Mouse (Mus musculus) liver, postnatal 0 days (tissue): Measurements from ENCODE around the gene Sirt4. TPM values are rescaled to one million over a fixed set of nuclear protein-coding genes. Genes with fewer than 3 reads are reported as not detected.

Experiments
- ATAC-seq: fragments of 200-750 bp; cut with Nextera tagmentation; 2 replicates; pipeline ENCODE4 v1.8.0; 2017; ENCODE audit warnings: mild to moderate bottlenecking, moderate library complexity
- DNase-seq: peaks from one replicate; pipeline ENCODE4 v3.0.0-alpha.2; 2016
- H3K27ac ChIP-seq: fragments of 300-500 bp; sonication (generic); 2 replicates; pipeline ENCODE4 v1.5.1; 2014; ENCODE audit warnings: antibody characterized with exemption, moderate library complexity, mild to moderate bottlenecking, low read depth
- H3K27me3 ChIP-seq: fragments of 300-500 bp; sonication (generic); 2 replicates; pipeline ENCODE4 v1.6.1; 2014; ENCODE audit warnings: low read length, control low read depth, mixed read lengths; ENCODE audit not compliant: insufficient read depth
- H3K36me3 ChIP-seq: fragments of 300-500 bp; sonication (generic); replicated peaks from 2 replicates; pipeline ENCODE4 v1.6.1; 2014; ENCODE audit warnings: mild to moderate bottlenecking, control low read depth, low read length, moderate library complexity, mixed read lengths; ENCODE audit not compliant: insufficient read depth
- H3K4me1 ChIP-seq: fragments of 300-500 bp; sonication (generic); 2 replicates; pipeline ENCODE4 v1.6.1; 2014; ENCODE audit warnings: antibody characterized with exemption, mild to moderate bottlenecking, control low read depth; ENCODE audit not compliant: insufficient read depth
- H3K4me2 ChIP-seq: fragments of 300-500 bp; sonication (generic); 2 replicates; pipeline ENCODE4 v1.6.1; 2014; ENCODE audit warnings: low read depth, mild to moderate bottlenecking, low read length, moderate library complexity, mixed read lengths
- H3K4me3 ChIP-seq: fragments of 300-500 bp; sonication (generic); 2 replicates; pipeline ENCODE4 v1.5.1; 2014; ENCODE audit warnings: low read depth, low read length
- H3K9ac ChIP-seq: fragments of 300-500 bp; sonication (generic); replicated peaks from 2 replicates; pipeline ENCODE4 v1.6.1; 2014; ENCODE audit warnings: mild to moderate bottlenecking, moderate library complexity
- H3K9me3 ChIP-seq: fragments of 300-500 bp; sonication (generic); 2 replicates; pipeline ENCODE4 v1.6.1; 2016; ENCODE audit warnings: mild to moderate bottlenecking, control low read depth, low read length, mixed read lengths
- CTCF ChIP-seq: sonication (generic); IDR thresholded peaks from 2 replicates; pipeline ENCODE4 v1.5.1; 2016; ENCODE audit warnings: antibody characterized with exemption, low read depth
- EP300 ChIP-seq: IDR thresholded peaks from 2 replicates; pipeline ENCODE4 v1.6.1; 2016; ENCODE audit warnings: antibody characterized with exemption, low read depth, mild to moderate bottlenecking
- WGBS: fragments of 180-500 bp; shearing (Covaris S2); extraction: QIAGEN DNeasy Blood & Tissue Kit; methylation state at CpG from one replicate; pipeline ENCODE4 v1.1.7; 2014; ENCODE audit not compliant: insufficient replicate concordance; 5-methylcytosine and 5-hydroxymethylcytosine counted together
- polyA plus RNA-seq: library from polyadenylated mRNA; unstranded; fragments of >200 nt; fragmentation: Nextera tagmentation; extraction: Ambion mirVana; gene quantifications from 2 replicates; pipeline ENCODE4 v1.2.1, GENCODE M21; 2015

Sirt4 gene
- polyA plus RNA-seq, 1 experiment from 2014 or later, result 3.9 TPM

DNA sequence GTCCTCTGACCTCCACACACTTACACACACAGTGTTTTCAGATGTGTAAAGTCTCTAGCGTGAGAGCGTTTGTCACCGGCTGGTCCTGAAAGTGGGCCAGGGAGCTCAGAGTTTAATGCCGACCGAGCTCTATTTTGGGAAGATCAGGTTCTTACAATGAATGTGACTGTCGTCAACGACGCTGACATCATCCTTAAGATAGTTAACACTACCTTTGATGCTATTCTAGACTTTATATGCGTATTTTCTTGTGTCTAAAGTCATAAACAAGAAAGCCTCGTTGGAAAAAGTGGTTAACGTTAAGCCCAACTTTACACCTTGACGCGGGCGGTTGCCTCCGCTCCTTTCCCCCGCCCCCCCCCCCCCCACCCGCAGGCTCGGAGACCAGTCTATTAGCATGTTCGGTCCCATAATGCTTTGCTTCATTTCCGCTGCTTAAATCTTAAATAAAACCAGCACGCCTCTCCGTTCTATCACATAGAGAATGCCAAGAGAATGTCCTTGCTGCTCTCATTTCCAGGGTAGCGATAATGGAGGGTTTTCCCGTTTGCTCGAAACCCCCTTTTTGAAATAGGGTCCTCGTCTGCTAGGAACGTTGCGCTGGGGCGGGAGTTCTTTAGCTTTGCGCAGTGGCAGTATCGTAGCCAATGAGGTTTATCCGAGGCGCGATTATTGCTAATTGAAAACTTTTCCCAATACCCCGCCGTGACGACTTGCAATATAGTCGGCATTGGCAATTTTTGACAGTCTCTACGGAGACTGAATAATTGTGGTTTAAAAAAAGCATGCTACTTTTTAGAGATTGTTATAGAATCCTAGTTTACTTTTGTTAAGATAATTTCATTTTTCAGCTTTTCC, 4.5 kb upstream of the Sirt4 start:
- Histone ChIP-seq H3K9ac (peak overlapping the region; percentile 94), H3K4me2 (peak overlapping the region; percentile 77), H3K36me3 (no peaks in the 10 kb centered on the region), H3K27ac (peak overlapping the region; percentile 100), H3K27me3 (no peaks in the 10 kb centered on the region), H3K9me3 (no peaks in the 10 kb centered on the region), H3K4me3 (peak overlapping the region; percentile 42), H3K4me1 (peaks cover 32% of the 10 kb centered on the region)
- TF ChIP-seq EP300 (peak; percentile 82), CTCF (no peak)
- DNase-seq (peak; percentile 77), ATAC-seq (peak; percentile 70)
- under 1% methylated on average over 39 of the region's 39 CpGs for WGBS

DNA sequence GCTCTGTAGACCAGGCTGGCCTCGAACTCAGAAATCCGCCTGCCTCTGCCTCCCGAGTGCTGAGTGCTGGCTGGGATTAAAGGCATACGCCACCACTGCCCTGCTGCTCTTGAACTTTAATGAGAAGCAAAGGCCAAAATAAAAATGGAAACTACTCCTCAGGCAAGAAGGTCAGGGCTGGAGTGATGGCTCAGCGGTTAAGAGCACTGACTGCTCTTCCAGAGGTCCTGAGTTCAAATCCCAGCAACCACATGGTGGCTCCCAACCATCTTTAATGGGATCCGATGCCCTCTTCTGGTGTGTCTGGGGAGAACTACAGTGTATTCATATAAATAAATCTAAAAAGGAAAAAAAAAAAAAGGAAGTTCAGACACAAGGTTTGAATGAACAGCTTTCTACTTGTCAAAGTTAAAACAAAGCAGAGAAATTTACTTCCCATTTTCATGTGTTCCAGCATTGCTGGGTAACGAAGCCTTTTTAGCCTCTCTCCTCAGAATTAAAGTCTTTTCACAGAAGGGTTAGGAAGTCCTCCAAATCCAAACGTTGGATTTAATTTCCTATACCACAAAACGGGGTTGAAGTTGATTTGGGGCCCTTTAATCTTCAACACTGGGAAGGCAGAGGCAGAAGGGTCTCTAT, 3.5 kb upstream of the Sirt4 start:
- H3K9me3 ChIP-seq, result no peaks in the 10 kb centered on the region
- no peaks in the 10 kb centered on the region for H3K27me3 ChIP-seq
- peaks cover 32% of the 10 kb centered on the region for H3K4me1 ChIP-seq
- H3K4me3 ChIP-seq, result 0 out of 2 replicates have a peak overlapping the region, but pooled peaks have one; percentile 32
- no peaks in the 10 kb centered on the region for H3K36me3 ChIP-seq
- TF ChIP-seq EP300 (no peak), CTCF (no peak)
- 51% methylated on average over 9 of the region's 9 CpGs for WGBS
- no peak for ATAC-seq
- peak overlapping the region; percentile 94 for H3K9ac ChIP-seq
- H3K27ac ChIP-seq, result peak overlapping the region; percentile 100
- DNase-seq, result no peak
- H3K4me2 ChIP-seq, result peak overlapping the region; percentile 77

DNA sequence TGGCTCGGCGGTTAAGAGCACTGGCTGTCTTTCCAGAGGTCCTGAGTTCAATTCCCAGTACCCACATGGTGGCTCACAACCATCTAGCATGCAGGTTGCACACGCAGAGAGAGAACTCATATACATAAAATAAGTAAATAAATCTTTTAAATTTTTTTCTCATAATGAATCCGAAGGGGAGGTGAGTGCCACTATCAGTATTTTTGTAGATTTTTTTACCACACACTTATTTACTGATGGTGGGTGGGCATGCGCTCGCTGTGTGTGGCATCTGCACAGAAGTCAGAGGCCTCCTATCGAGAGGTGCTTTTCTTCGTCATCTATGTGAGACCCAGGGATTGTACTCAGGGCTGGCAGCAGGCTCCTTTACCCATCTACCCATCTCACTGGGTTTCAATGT, 2.8 kb upstream of the Sirt4 start:
- no peak overlapping the region for H3K4me2 ChIP-seq
- DNase-seq (no peak), ATAC-seq (no peak)
- H3K4me1 ChIP-seq, result peaks cover 32% of the 10 kb centered on the region
- 80% methylated on average over 8 of the region's 8 CpGs for WGBS
- H3K27me3 ChIP-seq, result no peaks in the 10 kb centered on the region
- no peaks in the 10 kb centered on the region for H3K9me3 ChIP-seq
- H3K36me3 ChIP-seq, result no peaks in the 10 kb centered on the region
- H3K27ac ChIP-seq, result no peak overlapping the region
- no peak overlapping the region for H3K9ac ChIP-seq
- H3K4me3 ChIP-seq, result no peak overlapping the region
- no peak for TF ChIP-seq EP300
- TF ChIP-seq CTCF, result no peak

GRCm38 (mm10) chr5:115486726-115487125, 2.2 kb upstream of the Sirt4 start:
- ATAC-seq, result no peak
- no peak overlapping the region for H3K4me3 ChIP-seq
- H3K9ac ChIP-seq, result no peak overlapping the region
- WGBS, result 54% methylated on average over 4 of the region's 4 CpGs
- no peaks in the 10 kb centered on the region for H3K9me3 ChIP-seq
- H3K27ac ChIP-seq, result no peak overlapping the region
- no peak overlapping the region for H3K4me2 ChIP-seq
- no peaks in the 10 kb centered on the region for H3K27me3 ChIP-seq
- no peak for TF ChIP-seq CTCF
- TF ChIP-seq EP300, result no peak
- no peaks in the 10 kb centered on the region for H3K36me3 ChIP-seq
- H3K4me1 ChIP-seq, result peaks cover 26% of the 10 kb centered on the region
- DNase-seq, result no peak

DNA sequence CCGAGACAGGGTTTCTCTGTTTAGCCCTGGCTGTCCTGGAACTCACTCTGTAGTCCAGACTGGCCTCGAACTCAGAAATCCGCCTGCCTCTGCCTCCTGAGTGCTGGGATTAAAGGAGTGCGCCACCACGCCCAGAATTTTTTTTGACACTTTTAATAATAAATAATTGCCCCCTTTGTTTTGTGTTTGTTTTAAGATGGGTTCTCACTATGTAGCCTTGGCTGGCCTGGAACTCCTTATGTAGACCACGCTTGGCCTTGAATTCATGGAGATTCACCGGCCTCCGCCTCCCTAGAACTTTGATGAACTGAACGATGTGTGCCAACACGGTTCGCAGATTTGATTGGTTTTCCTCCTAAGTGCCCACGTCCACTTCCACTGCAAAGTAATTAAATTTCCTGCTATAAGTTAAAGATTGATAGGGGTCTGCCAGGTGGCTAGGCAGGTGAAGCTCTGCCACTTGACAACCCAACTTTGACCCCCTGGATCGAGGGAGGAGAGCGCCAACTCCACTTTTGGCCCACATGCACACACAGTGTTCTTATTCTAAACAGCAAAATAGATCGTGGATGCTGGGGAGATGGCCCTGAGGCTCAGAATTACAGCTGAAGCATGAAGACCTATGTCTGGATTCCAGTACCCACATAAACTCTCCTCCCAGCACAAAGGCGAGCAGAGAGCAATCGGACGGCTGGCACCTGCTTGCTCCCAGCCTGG, 1.1 kb upstream of the Sirt4 start:
- no peak for DNase-seq
- no peak for ATAC-seq
- H3K4me2 ChIP-seq, result no peak overlapping the region
- H3K27me3 ChIP-seq, result no peaks in the 10 kb centered on the region
- H3K9me3 ChIP-seq, result no peaks in the 10 kb centered on the region
- TF ChIP-seq EP300, result no peak
- TF ChIP-seq CTCF, result no peak
- WGBS, result 85% methylated on average over 18 of the region's 18 CpGs
- no peak overlapping the region for H3K9ac ChIP-seq
- no peaks in the 10 kb centered on the region for H3K36me3 ChIP-seq
- H3K4me3 ChIP-seq, result no peak overlapping the region
- H3K4me1 ChIP-seq, result peaks cover 15% of the 10 kb centered on the region
- no peak overlapping the region for H3K27ac ChIP-seq

- no peaks in the 10 kb centered on the region for H3K9me3 ChIP-seq
- peak overlapping the region; percentile 64 for H3K4me2 ChIP-seq
- TF ChIP-seq CTCF (no peak), EP300 (no peak)
- DNase-seq (no peak), ATAC-seq (no peak)
- H3K4me3 ChIP-seq, result peak overlapping the region; percentile 28
- peaks cover 13% of the 10 kb centered on the region for H3K4me1 ChIP-seq
- peak overlapping the region; percentile 23; the same call in 1 of the 2 replicates for H3K27ac ChIP-seq
- 58% methylated on average over 5 of the region's 5 CpGs for WGBS
- H3K27me3 ChIP-seq, result no peaks in the 10 kb centered on the region
- H3K36me3 ChIP-seq, result no peaks in the 10 kb centered on the region
- H3K9ac ChIP-seq, result peak overlapping the region; percentile 35
These were observed 471 bp upstream of the Sirt4 start for GRCm38 (mm10) chr5:115484996-115485395.
